Mouse (Mus musculus) urinary bladder, adult 2 months (tissue): Measurements from ENCODE around the gene Ifrd2. TPM values are rescaled to one million over a fixed set of nuclear protein-coding genes. Genes with fewer than 3 reads are reported as not detected.

Experiments
- DNase-seq: peaks from one replicate; pipeline ENCODE4 v3.0.0; 2022; ENCODE audit warnings: low spot score
- polyA plus RNA-seq: library from polyadenylated mRNA; depleted of rRNA; stranded (reverse); fragments of >200 nt; gene quantifications from 2 replicates; pipeline ENCODE4 v1.2.3, GENCODE M21; 2012

The Ifrd2 gene
- polyA plus RNA-seq, 1 experiment, result 36.0 TPM

DNA sequence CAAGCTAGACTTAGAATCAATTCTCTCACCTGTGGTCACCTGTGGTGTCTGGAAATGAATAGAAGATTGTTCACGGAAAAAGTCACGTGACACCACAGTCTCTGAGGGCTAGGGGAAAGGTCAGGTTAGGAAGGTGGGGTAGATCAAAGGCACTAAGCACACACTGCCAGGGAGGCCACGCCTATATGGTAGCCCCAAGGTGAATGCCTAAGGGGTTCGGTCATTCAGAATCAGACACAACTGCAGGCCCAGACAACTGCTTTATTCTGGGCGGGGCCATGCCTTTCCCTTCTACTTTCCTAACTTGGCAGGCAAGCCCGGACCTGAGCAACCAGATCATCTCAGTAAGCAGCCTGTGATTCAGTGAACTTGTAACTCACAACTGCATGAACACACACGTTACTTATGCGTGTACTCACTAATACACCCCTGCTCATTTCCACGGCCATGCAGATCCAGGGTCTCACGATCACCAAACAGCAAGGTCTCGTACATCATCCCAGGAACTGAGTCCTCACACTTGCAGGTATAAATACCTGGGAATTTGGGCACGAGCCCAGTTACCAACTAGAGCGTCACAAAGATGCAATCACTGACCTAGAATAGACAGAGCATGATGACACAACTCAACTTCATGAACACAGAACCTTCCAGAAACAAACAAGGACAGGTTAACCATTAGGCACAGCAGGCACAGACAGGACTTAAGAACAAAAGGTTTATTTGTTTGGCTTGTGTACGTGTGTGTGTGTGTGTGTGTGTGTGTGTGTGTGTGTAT is 11.7 kb upstream of the Ifrd2 start:
- DNase-seq, result no peak

DNA sequence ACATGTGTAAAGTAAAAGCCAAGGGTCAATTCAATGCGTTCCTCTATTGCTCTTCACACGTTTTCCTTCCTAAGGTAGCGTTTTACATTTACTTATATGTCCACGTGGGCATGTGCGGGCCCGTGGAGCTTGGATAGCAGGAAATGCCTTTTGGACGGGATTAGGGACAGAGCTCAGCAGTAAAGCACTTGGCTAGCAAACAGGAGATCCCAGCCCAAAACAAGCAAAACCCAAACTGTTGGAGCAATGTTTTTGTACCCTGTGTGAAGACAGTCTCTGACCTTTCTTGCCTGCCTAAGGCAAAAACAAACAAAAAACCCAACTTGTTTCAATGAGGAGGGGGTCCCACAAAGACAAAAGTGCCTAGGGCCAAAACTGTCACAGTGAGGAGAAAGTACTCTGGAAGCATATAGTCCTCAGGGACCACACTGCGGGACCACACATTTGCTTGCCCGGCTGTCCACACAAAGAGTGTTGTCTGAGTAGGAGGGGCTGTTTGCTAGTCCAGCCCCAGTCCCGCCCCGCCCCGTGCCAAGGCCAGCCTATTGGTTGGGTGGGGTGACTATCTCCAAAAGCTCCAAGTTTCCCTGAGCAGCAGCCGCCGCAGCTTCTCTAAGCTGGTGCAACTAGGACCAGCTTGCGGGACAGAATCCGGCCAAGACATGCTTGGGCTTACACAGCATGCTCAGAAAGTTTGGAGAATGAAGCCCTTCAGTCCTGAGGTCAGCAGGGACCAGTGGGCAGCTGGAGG is 10.9 kb upstream of the Ifrd2 start, which contains the start of gene Hyal1:
Gene Hyal1, plus strand, starts transcription at position 571 of the 751 bp plus-strand sequence.
- peak; percentile 73 for DNase-seq

DNA sequence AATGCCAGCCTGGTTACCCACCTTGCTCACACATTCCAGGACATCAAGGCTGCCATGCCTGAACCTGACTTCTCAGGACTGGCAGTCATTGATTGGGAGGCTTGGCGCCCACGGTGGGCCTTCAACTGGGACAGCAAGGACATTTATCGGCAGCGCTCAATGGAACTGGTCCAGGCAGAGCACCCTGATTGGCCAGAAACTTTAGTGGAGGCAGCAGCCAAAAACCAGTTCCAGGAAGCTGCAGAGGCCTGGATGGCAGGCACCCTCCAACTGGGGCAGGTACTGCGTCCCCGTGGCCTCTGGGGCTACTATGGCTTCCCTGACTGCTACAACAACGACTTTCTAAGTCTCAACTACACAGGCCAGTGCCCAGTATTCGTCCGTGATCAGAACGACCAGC is 9.6 kb upstream of the Ifrd2 start:
- DNase-seq, result no peak

DNA sequence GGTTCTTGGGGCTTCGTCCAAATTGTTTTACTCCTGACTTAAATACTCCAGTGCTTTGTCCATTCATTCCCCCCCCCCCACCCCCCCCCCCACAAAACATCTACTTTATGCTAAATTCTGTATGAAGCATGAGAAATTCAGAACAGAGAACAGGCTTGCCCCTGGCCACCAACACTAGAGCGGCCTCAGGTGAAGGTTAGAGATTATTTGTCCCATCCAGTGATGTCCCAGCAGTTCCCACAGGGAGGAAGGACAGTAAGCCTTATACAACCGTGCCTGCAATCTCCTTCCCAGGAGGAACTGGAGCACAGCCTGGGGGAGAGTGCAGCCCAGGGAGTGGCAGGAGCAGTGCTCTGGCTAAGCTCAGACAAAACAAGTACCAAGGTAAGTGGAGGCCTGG is 8.9 kb upstream of the Ifrd2 start, which contains the start of gene Naa80:
Gene Naa80, plus strand, starts transcription at position 301 of the 400 bp plus-strand sequence.
- DNase-seq, result no peak

DNA sequence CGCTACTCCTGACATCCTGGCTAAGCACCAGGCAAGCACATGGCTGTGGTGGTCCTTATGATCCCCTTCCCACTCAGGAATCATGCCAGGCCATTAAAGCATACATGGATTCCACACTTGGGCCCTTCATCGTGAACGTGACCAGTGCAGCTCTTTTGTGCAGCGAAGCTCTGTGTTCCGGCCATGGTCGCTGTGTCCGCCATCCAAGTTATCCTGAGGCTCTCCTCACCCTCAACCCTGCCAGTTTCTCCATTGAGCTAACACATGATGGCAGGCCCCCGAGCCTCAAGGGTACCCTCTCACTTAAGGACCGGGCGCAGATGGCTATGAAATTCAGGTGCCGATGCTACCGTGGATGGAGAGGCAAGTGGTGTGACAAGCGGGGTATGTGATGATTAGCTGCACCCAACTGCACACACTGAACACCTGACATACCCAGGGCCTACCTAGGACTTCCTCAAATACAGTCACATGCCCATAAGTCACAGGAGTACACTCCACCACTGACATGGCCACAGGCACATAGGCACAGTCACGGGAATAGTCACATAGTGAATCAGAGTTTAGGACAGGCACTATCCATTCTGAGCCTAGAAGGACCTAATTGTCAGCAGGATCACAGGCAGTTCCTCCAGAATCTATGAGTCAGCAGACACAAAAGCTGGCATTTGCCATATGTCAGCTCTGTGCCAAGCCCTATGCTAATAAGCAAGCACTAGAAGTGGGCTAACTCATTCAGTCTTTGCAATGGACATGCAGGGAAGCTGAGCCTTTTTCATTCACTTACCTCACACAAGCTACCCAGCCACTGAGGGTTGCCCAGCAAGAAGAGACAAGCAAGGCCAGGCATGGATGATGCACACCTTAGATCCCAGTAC is 8.2 kb upstream of the Ifrd2 start:
- DNase-seq, result no peak

DNA sequence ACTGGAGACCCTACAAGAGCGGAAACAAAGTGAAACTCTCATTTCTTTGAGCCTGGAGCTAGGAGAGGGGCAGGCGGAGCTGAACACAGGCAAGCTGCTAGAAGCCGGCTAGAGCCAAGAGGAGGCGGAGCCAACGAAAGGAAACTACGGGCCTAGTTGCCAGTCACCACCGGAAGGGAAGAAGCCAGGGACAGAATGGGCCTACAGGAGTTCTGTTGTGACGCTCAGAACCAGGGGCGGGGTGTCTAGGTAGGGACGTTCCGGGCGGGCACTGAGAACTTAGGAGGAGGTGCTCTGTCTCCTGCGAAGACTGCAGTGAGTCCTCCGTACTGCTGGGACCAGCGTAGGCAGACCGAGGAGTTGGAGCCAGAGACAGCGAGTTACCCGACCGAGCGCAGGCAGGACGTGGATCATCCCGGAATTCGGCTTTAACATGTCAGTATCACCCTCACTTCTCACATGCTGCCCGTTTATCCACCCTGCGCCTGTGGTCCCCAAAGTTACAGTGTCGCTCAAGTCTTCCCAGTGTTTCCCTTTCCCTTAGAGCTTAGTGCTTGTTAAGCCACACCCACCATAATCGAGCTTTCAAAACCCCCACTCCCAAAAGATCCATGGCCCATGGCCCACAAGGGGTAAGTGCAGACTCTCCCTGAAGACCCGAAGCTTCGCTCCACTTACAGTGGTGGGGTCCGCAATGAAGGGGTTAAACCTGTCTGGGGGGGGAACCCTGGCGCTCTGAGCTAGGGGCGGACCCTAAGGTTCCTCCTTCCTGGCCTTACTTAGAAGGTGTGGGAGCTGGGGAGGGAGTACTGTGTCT is 6.7 kb upstream of the Ifrd2 start, which contains the start of gene Hyal3:
Gene Hyal3, plus strand, starts transcription at position 318 of the 817 bp plus-strand sequence.
- DNase-seq, result peak; percentile 76

DNA sequence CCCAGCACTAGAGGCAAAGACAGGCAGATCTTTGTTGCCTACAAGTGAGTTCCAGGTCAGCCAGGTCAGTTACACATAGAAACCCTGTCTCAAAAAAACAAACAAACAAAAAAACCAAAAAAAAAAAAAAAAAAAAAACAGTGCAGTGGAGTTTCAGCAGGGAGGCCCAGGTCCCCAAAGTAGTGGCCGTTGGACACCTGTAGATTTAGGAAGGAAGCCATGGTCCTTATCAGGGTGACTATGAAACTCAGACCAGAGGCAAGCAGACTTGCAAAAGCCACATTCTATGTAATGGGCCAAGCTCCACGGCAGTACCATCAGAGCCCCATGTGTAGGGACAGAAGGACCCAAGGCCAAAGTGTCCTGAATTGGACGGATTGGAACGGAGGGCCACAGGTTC is 5.9 kb upstream of the Ifrd2 start:
- DNase-seq, result no peak

DNA sequence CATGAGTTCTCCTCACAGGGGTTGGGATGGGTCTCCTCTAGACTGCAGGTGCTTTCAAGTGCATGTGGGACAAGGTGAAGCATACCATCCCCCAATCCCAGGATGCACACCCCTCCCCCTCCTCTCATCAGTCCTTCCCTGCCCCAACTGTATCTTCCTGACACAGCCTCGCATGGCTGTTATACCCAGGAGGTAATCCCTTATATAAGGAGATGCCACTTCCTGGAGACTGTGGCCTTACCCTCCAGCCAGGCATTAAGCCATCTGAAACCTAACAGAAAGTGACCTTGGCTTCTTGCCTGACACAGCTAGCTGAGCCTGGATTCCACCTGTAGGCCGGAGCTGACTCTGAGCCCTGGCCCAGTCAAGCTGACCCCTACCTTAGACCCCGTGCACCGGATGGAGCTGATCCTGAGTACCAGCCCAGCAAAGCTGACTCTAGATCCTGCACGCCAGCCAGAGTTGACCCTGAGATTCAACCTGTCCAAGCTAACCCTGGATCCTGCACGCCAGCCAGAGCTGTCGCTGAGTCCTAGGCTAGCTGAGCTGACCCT is 4.9 kb upstream of the Ifrd2 start:
- no peak for DNase-seq

DNA sequence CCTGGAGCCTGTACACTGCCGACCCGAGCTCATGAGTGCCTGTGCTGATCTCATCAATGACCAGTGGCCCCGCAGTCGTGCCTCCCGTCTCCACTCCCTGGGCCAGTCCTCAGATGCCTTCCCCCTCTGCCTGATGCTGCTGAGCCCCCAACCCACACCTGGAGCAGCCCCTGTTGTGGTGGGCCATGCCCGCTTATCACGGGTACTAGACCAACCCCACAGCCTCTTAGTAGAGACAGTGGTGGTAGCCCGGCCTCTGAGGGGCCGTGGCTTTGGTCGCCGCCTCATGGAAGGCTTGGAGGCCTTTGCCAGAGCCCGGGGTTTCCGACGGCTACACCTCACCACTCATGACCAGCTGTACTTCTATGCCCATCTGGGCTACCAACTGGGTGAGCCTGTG is 4.3 kb upstream of the Ifrd2 start:
- no peak for DNase-seq

DNA sequence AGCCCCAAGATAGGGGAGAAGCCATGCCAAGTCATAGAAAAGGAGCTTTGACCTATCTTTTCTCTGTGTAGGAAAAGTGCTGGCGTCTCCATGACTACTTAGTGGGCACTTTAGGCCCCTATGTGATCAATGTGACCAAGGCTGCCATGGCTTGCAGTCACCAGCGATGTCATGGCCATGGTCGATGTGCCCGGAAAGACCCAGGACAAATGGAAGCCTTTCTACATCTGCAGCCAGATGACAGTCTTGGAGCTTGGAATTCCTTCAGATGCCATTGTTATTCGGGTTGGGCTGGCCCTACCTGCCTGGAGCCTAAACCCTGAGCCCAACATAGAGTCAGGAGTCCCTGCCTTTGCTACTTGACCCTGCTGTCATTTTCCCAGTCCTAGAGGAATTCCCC is 938 bp upstream of the Ifrd2 start:
- no peak for DNase-seq

DNA sequence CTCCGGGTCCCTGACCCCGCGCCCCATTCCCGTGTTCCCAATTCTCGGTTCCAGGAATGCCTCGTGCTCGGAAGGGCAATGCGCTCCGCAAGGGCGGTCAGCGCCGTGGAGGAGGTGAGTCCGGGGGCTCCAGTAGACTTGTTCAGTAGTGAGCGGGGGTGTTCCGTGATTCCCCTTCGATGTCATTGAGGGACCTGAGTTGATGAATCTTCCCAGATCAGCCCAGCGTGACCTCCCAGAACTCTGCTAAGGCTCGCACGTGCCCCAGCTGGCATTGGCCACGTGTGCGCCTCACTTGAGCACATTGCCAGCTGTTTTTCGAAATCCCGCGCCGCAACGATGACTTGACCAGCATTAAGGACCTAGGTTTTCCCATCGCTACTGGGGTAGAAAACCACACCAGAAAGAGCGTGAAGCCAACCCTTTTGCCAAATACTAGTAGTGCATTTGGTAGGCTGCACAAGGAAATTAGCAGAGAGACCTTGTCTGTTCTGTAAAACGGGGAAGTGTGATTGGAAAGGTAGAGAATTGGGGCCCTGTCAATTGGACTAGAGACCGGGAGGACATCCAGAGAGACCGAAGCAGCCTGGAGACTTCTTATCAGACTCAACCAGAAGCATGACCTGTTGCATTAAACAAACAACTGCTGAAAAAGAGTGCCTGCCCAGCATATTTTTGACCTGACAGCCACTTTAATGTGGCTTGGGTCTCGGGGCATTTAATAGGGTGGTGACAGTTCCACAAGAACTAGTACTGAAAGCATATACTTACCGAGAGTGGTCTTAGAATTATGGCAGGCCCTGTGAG is 594 bp downstream of the Ifrd2 start:
- DNase-seq, result no peak

DNA sequence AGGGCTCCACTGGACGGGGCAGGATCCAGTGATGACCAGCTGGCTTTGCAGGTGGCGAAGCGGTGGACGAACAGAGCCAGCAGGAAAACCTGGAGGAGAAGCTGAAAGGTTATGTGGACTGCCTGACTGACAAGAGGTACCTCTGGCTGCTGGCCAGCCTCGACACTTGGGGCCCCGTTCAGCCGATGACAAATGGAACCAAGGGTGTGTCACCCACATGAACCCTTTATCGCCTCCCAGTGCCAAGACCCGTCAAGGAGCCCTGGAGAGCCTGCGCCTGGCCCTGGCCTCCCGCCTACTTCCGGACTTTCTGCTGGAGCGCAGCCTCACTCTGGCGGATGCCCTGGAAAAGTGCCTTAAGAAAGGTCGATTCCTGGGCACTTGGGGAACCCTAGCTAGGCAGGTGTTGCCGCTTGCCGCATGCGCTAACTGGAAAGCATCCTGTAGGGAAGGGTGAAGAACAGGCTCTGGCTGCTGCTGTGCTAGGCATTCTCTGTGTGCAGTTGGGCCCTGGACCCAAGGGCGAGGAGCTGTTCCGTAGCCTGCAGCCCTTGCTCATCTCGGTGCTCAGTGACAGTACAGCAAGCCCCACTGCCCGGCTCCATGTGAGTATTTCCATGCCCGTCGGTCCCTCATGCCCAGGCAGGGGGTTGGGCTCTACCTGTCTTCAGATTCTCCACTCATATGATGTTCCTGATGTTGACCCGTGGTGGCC is 2.8 kb downstream of the Ifrd2 start:
- no peak for DNase-seq

DNA sequence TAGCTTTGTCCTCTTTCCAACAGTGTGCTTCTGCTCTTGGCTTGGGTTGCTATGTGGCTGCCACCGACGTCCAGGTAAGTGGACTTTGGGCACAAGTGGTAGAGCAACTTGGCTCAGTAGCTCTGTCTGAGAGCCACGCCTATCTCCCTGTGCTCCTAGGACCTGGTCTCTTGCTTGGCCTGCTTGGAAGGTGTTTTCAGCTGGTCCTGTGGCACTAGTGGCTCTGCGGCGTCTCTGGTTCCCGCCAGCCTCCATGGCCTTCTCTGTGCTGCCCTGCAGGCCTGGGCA is 3.3 kb downstream of the Ifrd2 start:
- DNase-seq, result no peak

DNA sequence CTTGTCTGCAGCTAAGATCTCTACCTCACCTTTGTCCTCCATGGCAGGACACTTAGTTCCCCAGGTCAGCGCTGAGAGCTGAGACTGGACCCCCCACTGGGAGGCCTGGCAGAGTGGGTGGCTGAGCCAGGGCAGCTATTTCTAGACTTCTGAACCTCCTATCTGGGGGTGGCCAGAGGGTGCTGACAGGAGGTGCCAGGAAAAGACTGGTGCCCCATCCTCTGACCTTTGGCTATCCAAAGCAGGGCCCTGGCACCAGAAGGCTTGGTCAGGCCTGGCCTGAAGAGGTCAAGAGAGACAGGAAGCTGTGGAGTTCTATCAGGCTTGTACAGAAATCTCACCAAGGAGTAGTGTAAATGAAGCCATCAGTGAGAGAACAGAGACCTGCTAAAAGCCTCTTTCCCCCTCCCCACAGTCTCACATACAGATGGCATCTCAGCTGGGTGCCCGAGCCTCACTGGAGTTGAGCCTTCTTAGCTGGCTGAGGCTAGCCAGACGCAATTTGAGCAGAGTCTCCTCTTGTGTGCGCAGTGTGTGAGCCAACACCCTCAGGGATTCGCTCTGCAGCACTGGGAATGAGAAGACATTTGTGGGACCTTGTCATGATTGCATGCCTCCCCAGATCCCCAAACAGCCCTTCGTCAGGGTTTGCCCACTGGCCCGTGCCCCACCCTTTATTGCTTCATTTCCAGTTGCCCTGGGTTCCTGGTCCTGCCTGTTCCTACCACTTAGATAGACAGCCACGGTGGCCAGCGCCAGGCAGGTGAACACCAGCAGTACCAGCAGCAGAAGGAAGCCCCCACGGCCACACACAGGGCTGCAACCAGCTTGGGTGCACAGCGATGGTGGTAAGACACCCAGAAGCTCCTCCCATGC is 5.9 kb downstream of the Ifrd2 start:
- DNase-seq, result no peak

DNA sequence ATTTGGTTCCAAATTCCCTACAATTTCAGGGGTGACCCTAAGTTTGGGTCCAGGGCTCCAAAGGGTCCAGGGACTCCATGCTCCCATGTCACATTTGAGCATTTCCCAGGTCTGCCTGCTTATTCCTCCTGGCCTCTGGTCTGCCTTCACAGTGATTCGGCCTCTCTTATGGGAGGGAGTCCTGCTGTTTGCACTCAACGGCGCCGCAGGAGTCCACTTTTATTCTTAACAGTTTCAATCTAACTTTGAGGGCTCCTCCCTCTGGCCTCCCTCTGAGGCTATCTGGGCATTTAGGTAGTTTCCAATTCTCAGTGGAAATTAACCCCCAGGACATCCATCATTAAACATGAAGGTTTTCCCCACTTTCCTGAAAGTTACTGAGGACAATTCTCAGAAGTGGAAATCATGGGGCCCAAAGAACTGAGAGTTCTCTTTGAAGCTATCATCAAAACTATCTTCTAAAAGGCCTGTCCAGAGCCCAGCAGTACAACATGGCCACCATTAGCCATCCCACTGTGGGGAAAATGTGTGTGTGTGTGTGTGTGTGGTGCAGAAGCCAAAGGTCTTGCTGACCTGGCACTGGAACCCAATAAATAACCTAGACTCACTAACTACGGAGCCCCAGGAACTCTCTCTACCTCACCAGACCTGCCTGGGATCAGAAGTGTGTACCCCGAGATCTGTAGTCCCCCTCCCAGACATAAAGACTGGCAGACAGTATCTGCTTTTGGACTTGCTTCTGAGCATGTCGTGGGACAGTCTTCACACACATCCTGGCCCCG is 7.0 kb downstream of the Ifrd2 start:
- no peak for DNase-seq

DNA sequence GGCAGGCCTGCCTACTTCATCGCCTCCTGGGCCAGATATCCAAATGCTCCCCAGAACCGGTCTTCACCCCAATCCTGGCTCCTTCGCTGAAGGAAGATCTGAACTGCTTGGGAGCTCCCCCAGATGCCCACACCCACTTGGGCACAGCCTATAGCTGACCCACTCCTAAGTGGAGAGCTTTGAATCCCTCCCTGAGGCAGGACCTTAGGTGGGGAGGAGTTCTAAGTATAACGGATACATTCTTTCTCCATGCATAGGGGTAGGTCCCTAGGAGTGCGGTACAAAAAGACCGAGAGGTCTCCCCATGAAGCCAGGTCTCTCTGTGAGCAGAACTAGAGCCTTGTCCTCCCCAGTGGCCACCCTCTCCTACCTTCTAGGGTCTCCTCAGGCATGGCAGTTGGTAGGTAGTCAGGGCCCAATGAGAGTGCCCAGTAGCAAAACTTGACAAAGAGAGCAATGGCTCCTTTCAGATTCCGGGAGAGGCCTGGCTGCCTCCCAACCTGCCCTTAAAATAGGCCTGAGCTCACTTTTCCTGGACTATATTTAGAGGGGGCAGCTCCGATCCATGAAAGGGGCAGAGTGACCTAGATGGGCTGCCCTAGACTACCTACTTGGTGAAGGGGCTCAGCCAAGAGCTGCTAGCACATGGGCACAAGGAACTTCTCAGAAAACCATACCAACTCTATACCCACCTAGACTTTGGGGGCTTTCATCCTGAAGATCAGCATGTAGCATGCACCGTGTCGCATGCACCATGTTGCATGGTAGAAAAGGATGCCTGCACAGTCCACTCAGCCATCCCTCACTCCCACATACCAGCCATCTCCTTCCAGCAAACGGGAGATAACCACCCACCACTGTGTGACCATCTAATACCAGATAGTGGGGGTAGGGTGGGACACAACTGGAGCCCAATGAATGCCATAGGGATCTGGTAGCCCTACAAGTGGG is 9.5 kb downstream of the Ifrd2 start:
- no peak for DNase-seq

DNA sequence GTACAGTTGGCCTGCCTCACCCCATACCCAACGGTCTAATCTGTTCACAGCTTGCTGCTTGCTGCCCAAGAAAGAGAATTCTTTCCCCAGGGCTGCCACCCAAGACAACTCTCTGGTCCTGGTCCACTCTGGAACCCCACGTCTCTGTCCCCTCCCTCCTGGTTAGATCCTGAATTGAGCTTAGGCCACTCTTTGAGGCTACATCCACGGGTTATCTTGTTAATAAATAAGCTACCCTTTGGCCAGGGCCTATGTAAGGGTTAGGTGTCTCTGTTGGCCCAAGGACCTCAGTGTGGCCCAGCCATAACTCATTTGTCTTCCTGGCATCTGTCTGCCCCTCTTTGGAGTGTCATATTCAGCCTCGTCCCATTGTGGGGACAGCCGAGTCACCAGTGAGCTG is 10.9 kb downstream of the Ifrd2 start:
- no peak for DNase-seq
